Mouse (Mus musculus) C2C12 (cell line): ENCODE measurements around the gene Abca4. TPM values are rescaled to one million over a fixed set of nuclear protein-coding genes. Genes with fewer than 3 reads are reported as not detected.
A peak's percentile ranks its signal among the peaks of the same experiment; 100 is the strongest.

Experiments
- H3K27me3 ChIP-seq: one replicate; pipeline ENCODE4 v1.6.1; 2011; ENCODE audit not compliant: control insufficient read depth, insufficient read depth, insufficient read length
- H3K36me3 ChIP-seq: one replicate; pipeline ENCODE4 v1.6.1; 2011; ENCODE audit not compliant: control insufficient read depth, insufficient read depth
- H3K4me3 ChIP-seq: one replicate; pipeline ENCODE4 v1.5.1; 2011; ENCODE audit warnings: mild to moderate bottlenecking, control low read depth; ENCODE audit not compliant: poor library complexity, insufficient read depth, severe bottlenecking
- H3K79me2 ChIP-seq: one replicate; pipeline ENCODE4 v1.6.1; 2011; ENCODE audit not compliant: control insufficient read depth, insufficient read depth
- H3K79me3 ChIP-seq: one replicate; pipeline ENCODE4 v1.6.1; 2011; ENCODE audit warnings: low read depth, control low read depth
- H3ac ChIP-seq: one replicate; pipeline ENCODE3; 2011; ENCODE audit warnings: low read depth; ENCODE audit not compliant: control insufficient read depth, insufficient read length
- CEBPB ChIP-seq: IDR thresholded peaks from one replicate; pipeline ENCODE4 v1.6.1; 2011; ENCODE audit warnings: low read depth, mild to moderate bottlenecking, control low read depth, moderate library complexity
- CTCF ChIP-seq: IDR thresholded peaks from one replicate; pipeline ENCODE4 v1.5.1; 2011; ENCODE audit not compliant: control insufficient read depth, insufficient read depth, insufficient read length
- FOSL1 ChIP-seq: IDR thresholded peaks from one replicate; pipeline ENCODE4 v1.8.0; 2011; ENCODE audit warnings: mild to moderate bottlenecking, low read length; ENCODE audit not compliant: poor library complexity, insufficient read depth, severe bottlenecking
- MAX ChIP-seq: IDR thresholded peaks from one replicate; pipeline ENCODE4 v1.6.1; 2011; ENCODE audit warnings: mild to moderate bottlenecking, control low read depth
- MYOD1 ChIP-seq: IDR thresholded peaks from one replicate; pipeline ENCODE4 v1.6.1; 2011; ENCODE audit warnings: low read depth; ENCODE audit not compliant: control insufficient read depth, insufficient read length
- MYOG ChIP-seq: IDR thresholded peaks from one replicate; pipeline ENCODE4 v1.6.1; 2011; ENCODE audit not compliant: control insufficient read depth, insufficient read length; ENCODE audit errors: extremely low read depth
- USF1 ChIP-seq: IDR thresholded peaks from one replicate; pipeline ENCODE4 v1.6.1; 2011; ENCODE audit warnings: low read depth, mild to moderate bottlenecking, control low read depth, moderate library complexity
- polyA plus RNA-seq: library from polyadenylated mRNA; unstranded; fragments of >200 nt; fragmentation: generic; extraction: Trizol; gene quantifications from one replicate; pipeline ENCODE4 v1.2.1, GENCODE M21; 2012; ENCODE audit warnings: missing spikeins

Gene Abca4
- polyA plus RNA-seq, 1 experiment, result 0.02 TPM

GRCm38 (mm10) chr3:122103864-122104808 is 59.9 kb downstream of the Abca4 start:
- Histone ChIP-seq H3ac (no peak overlapping the region), H3K36me3 (no peaks in the 10 kb centered on the region), H3K79me2 (no peaks in the 10 kb centered on the region), H3K27me3 (no peaks in the 10 kb centered on the region), H3K4me3 (no peak overlapping the region), H3K79me3 (no peaks in the 10 kb centered on the region)
- peak; percentile 75 for TF ChIP-seq CTCF
- TF ChIP-seq MYOD1, result no peak

- H3K36me3 ChIP-seq, result no peaks in the 10 kb centered on the region
- H3K79me2 ChIP-seq, result no peaks in the 10 kb centered on the region
- peaks cover 6% of the 10 kb centered on the region for H3K27me3 ChIP-seq
- no peak overlapping the region for H3K4me3 ChIP-seq
- H3ac ChIP-seq, result no peak overlapping the region
- no peak for TF ChIP-seq CTCF
- no peak for TF ChIP-seq MYOG
- TF ChIP-seq CEBPB, result no peak
- no peak for TF ChIP-seq MAX
- no peak for TF ChIP-seq FOSL1
- TF ChIP-seq MYOD1, result no peak
- TF ChIP-seq USF1, result no peak
- no peaks in the 10 kb centered on the region for H3K79me3 ChIP-seq
Measured at GRCm38 (mm10) chr3:122106920-122107319, 62.7 kb downstream of the Abca4 start.

- H3K27me3 ChIP-seq, result peaks cover 10% of the 10 kb centered on the region
- no peak overlapping the region for H3ac ChIP-seq
- H3K79me3 ChIP-seq, result no peaks in the 10 kb centered on the region
- TF ChIP-seq MAX (no peak), USF1 (no peak)
- H3K36me3 ChIP-seq, result no peaks in the 10 kb centered on the region
- no peaks in the 10 kb centered on the region for H3K79me2 ChIP-seq
- no peak overlapping the region for H3K4me3 ChIP-seq
Measured at GRCm38 (mm10) chr3:122107643-122108194, 63.5 kb downstream of the Abca4 start.

GRCm38 (mm10) chr3:122109461-122109860 is 65.2 kb downstream of the Abca4 start:
- TF ChIP-seq MAX, result no peak
- no peak for TF ChIP-seq CEBPB
- TF ChIP-seq MYOD1, result no peak
- no peak for TF ChIP-seq CTCF
- TF ChIP-seq FOSL1, result no peak
- no peak for TF ChIP-seq MYOG
- no peak for TF ChIP-seq USF1
- H3K79me2 ChIP-seq, result no peaks in the 10 kb centered on the region
- H3K27me3 ChIP-seq, result peaks cover 13% of the 10 kb centered on the region
- no peak overlapping the region for H3ac ChIP-seq
- no peak overlapping the region for H3K4me3 ChIP-seq
- H3K79me3 ChIP-seq, result no peaks in the 10 kb centered on the region
- no peaks in the 10 kb centered on the region for H3K36me3 ChIP-seq

- H3K79me3 ChIP-seq, result no peaks in the 10 kb centered on the region
- H3K4me3 ChIP-seq, result no peak overlapping the region
- no peak overlapping the region for H3ac ChIP-seq
- no peaks in the 10 kb centered on the region for H3K36me3 ChIP-seq
- TF ChIP-seq MYOD1 (no peak), MYOG (no peak), CEBPB (no peak), FOSL1 (no peak), CTCF (no peak), USF1 (no peak), MAX (no peak)
- H3K27me3 ChIP-seq, result peaks cover 13% of the 10 kb centered on the region
- no peaks in the 10 kb centered on the region for H3K79me2 ChIP-seq
Measured at GRCm38 (mm10) chr3:122111141-122111981, 67.1 kb downstream of the Abca4 start.
